Mouse (Mus musculus) olfactory bulb, adult 2 months (tissue): ENCODE data around the gene Robo4.

Experiments used
- CTCF ChIP-seq: fragments of 200-500 bp; IDR thresholded peaks from 2 replicates; pipeline ENCODE4 v1.5.1; 2012; ENCODE audit warnings: low read depth, mild to moderate bottlenecking, low read length, moderate library complexity; ENCODE audit not compliant: insufficient read depth
- POLR2A ChIP-seq: fragments of 200-500 bp; IDR thresholded peaks from 2 replicates; pipeline ENCODE4 v1.6.1; 2012; ENCODE audit warnings: mild to moderate bottlenecking, low read depth, low read length, moderate library complexity; ENCODE audit not compliant: insufficient read depth

GRCm38 (mm10) chr9:37367301-37368080 is 34.2 kb upstream of the Robo4 start, which contains the start of gene Hepacam:
- no peak for TF ChIP-seq POLR2A
- TF ChIP-seq CTCF: no peak
